Mouse (Mus musculus): ENCODE results near the gene C130050O18Rik. TPM values are rescaled to one million over a fixed set of nuclear protein-coding genes. Genes with fewer than 3 reads are reported as not detected.

Gene C130050O18Rik
- polyA plus RNA-seq, 1 experiment from 2014 or later = 0.23 TPM

DNA sequence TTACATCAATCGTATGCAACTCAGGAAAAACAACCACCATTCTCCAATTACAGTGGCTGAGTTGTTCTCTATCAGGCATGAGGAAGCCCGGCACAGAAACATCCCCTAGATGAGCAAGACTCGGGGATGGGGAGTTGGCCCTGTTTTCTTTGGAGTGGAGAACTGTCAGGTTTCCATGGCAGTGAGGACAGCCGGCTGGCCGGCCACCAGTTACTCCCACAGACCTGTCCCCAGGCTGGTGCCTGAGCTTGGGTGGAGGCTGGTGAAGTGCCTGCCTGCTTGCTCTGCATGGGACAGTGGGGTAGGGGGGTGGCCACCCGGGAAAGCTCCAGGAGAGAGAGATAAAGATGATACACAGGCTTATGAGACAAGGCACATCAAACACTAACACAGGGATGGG lies 42.9 kb downstream of the C130050O18Rik start:
- Histone ChIP-seq H3K9ac (ENCODE audit: low read length) (no peak overlapping the region), H3K4me2 (ENCODE audit: low read depth, low read length, severe bottlenecking) (no peak overlapping the region), H3K27me3 (ENCODE audit: control insufficient read depth, insufficient read depth, low read length) (no peaks in the 10 kb centered on the region), H3K27ac (ENCODE audit: low read depth, low read length) (no peak overlapping the region), H3K4me3 (ENCODE audit: low read depth, low read length) (no peak overlapping the region), H3K9me3 (ENCODE audit: control insufficient read depth, low read length) (no peaks in the 10 kb centered on the region), H3K4me1 (replicated peaks; ENCODE audit: control insufficient read depth, insufficient read depth, low read length) (no peaks in the 10 kb centered on the region), H3K36me3 (ENCODE audit: control insufficient read depth, insufficient read depth, low read length) (no peaks in the 10 kb centered on the region; the same call in 1 of the 2 replicates)
- WGBS = 73% methylated on average over 6 of the region's 6 CpGs
- DNase-seq (ENCODE audit: low spot score) = no peak
- ATAC-seq (replicated peaks; ENCODE audit: low FRiP score) = no peak

DNA sequence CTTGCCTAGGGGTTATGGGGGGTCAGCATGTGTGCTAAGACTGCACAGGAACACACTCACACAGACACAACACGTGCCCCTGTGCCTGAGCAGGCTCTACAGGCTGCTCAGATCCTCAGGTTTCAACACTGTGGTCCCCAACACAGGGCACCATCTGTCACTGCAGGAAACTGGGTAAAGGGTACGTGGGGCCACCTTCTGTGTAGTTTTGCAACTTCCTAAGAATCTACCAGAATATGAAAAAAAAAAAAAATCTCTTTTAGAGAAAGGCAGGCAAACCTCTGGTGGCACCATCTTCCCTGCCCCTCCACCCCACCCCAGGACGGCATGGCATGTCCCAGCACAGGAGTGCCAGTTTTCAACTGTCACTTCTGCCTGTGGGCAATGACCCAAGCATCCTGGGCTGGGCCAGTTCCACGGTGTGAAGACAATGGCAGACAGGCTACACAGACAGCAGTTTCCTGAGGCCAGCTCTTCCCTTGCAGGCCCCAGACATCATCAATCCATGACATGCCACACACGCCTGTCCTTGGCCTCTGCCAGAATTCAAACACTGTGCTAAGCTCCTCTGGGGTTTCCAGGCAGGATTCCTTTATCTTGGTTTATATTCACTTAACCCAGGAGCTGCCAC lies 44.2 kb downstream of the C130050O18Rik start:
- H3K9me3 ChIP-seq (ENCODE audit: control insufficient read depth, low read length) = no peaks in the 10 kb centered on the region
- no peak overlapping the region for H3K4me2 ChIP-seq (ENCODE audit: low read depth, low read length, severe bottlenecking)
- H3K36me3 ChIP-seq (ENCODE audit: control insufficient read depth, insufficient read depth, low read length) = no peaks in the 10 kb centered on the region; the same call in 1 of the 2 replicates
- H3K27ac ChIP-seq (ENCODE audit: low read depth, low read length) = no peak overlapping the region
- DNase-seq (ENCODE audit: low spot score) = no peak
- H3K4me1 ChIP-seq (replicated peaks; ENCODE audit: control insufficient read depth, insufficient read depth, low read length) = no peaks in the 10 kb centered on the region
- H3K9ac ChIP-seq (ENCODE audit: low read length) = no peak overlapping the region
- 80% methylated on average over 5 of the region's 5 CpGs for WGBS
- no peak for ATAC-seq (replicated peaks; ENCODE audit: low FRiP score)
- no peaks in the 10 kb centered on the region for H3K27me3 ChIP-seq (ENCODE audit: control insufficient read depth, insufficient read depth, low read length)
- H3K4me3 ChIP-seq (ENCODE audit: low read depth, low read length) = no peak overlapping the region

GRCm38 (mm10) chr5:139449926-139450325 lies 44.8 kb downstream of the C130050O18Rik start:
- WGBS = 68% methylated on average over 4 of the region's 4 CpGs
- no peak overlapping the region for H3K4me3 ChIP-seq (ENCODE audit: low read depth, low read length)
- H3K9ac ChIP-seq (ENCODE audit: low read length) = no peak overlapping the region
- no peak overlapping the region for H3K27ac ChIP-seq (ENCODE audit: low read depth, low read length)
- no peaks in the 10 kb centered on the region for H3K9me3 ChIP-seq (ENCODE audit: control insufficient read depth, low read length)
- ATAC-seq (replicated peaks; ENCODE audit: low FRiP score) (no peak), DNase-seq (ENCODE audit: low spot score) (no peak)
- H3K36me3 ChIP-seq (ENCODE audit: control insufficient read depth, insufficient read depth, low read length) = no peaks in the 10 kb centered on the region; the same call in 1 of the 2 replicates
- H3K4me1 ChIP-seq (replicated peaks; ENCODE audit: control insufficient read depth, insufficient read depth, low read length) = no peaks in the 10 kb centered on the region
- no peaks in the 10 kb centered on the region for H3K27me3 ChIP-seq (ENCODE audit: control insufficient read depth, insufficient read depth, low read length)
- no peak overlapping the region for H3K4me2 ChIP-seq (ENCODE audit: low read depth, low read length, severe bottlenecking)

DNA sequence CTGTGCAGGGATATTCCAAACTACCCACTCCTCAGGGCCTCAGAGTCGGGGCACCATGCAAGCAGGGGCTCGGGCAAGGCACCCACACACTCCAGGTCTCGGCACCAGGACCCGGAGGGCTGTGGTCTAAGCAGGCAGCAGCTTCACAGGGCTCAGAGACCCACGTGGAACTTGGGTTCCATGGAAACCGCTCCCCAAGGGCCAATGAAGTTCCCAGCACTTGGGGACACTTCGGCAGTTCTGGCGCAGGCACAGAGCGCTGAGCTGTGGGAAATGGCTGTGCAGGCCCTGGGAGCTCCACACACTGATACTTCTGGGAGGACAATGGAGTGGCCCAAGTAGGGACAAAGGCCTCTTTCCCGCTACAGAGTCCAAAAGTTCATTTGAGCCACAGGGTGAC lies 48.0 kb downstream of the C130050O18Rik start:
- no peak overlapping the region for H3K27ac ChIP-seq (ENCODE audit: low read depth, low read length)
- H3K9ac ChIP-seq (ENCODE audit: low read length) = no peak overlapping the region
- H3K36me3 ChIP-seq (ENCODE audit: control insufficient read depth, insufficient read depth, low read length) = no peaks in the 10 kb centered on the region; the same call in 1 of the 2 replicates
- no peaks in the 10 kb centered on the region for H3K4me1 ChIP-seq (replicated peaks; ENCODE audit: control insufficient read depth, insufficient read depth, low read length)
- 91% methylated on average over 10 of the region's 10 CpGs for WGBS
- H3K27me3 ChIP-seq (ENCODE audit: control insufficient read depth, insufficient read depth, low read length) = no peaks in the 10 kb centered on the region
- ATAC-seq (replicated peaks; ENCODE audit: low FRiP score) (no peak), DNase-seq (ENCODE audit: low spot score) (no peak)
- H3K4me3 ChIP-seq (ENCODE audit: low read depth, low read length) = no peak overlapping the region
- H3K9me3 ChIP-seq (ENCODE audit: control insufficient read depth, low read length) = no peaks in the 10 kb centered on the region
- no peak overlapping the region for H3K4me2 ChIP-seq (ENCODE audit: low read depth, low read length, severe bottlenecking)

DNA sequence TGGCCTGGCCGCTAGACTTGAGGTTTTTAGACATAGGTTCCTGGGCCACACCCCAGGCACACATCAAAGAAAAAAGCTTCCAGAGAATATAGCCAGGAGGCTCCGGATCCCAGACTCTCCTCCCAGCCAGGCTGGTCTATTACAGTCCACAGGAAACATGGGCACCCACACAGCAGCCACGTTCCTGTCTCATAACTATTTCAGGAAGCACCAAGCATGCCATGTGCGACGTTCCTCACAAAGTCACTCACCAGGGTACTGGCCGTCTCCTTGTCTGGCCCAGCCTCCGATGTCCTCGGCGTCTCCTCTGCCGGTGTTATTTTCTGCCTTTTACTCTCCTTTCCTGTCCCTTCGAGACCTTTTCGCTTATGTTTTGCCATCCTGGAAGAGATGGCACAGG lies 50.1 kb downstream of the C130050O18Rik start:
- WGBS = 95% methylated on average over 12 of the region's 12 CpGs
- no peak for DNase-seq (ENCODE audit: low spot score)
- Histone ChIP-seq H3K27me3 (ENCODE audit: control insufficient read depth, insufficient read depth, low read length) (no peaks in the 10 kb centered on the region), H3K27ac (ENCODE audit: low read depth, low read length) (no peak overlapping the region), H3K4me3 (ENCODE audit: low read depth, low read length) (no peak overlapping the region), H3K9me3 (ENCODE audit: control insufficient read depth, low read length) (no peaks in the 10 kb centered on the region), H3K4me1 (replicated peaks; ENCODE audit: control insufficient read depth, insufficient read depth, low read length) (0 out of 2 replicates have a peak, but pooled peaks cover 2% of the 10 kb centered on the region), H3K4me2 (ENCODE audit: low read depth, low read length, severe bottlenecking) (no peak overlapping the region), H3K9ac (ENCODE audit: low read length) (no peak overlapping the region), H3K36me3 (ENCODE audit: control insufficient read depth, insufficient read depth, low read length) (no peaks in the 10 kb centered on the region; the same call in 1 of the 2 replicates)
- no peak for ATAC-seq (replicated peaks; ENCODE audit: low FRiP score)

- Histone ChIP-seq H3K4me3 (ENCODE audit: low read depth, low read length) (no peak overlapping the region), H3K9ac (ENCODE audit: low read length) (no peak overlapping the region), H3K27me3 (ENCODE audit: control insufficient read depth, insufficient read depth, low read length) (no peaks in the 10 kb centered on the region), H3K27ac (ENCODE audit: low read depth, low read length) (no peak overlapping the region), H3K9me3 (ENCODE audit: control insufficient read depth, low read length) (no peaks in the 10 kb centered on the region), H3K4me1 (replicated peaks; ENCODE audit: control insufficient read depth, insufficient read depth, low read length) (0 out of 2 replicates have a peak, but pooled peaks cover 2% of the 10 kb centered on the region), H3K36me3 (ENCODE audit: control insufficient read depth, insufficient read depth, low read length) (no peaks in the 10 kb centered on the region; the same call in 1 of the 2 replicates), H3K4me2 (ENCODE audit: low read depth, low read length, severe bottlenecking) (no peak overlapping the region)
- DNase-seq (ENCODE audit: low spot score) = no peak
- 95% methylated on average over 8 of the region's 8 CpGs for WGBS
- no peak for ATAC-seq (replicated peaks; ENCODE audit: low FRiP score)
Observed at GRCm38 (mm10) chr5:139457241-139457640, 52.2 kb downstream of the C130050O18Rik start.

- Histone ChIP-seq H3K4me3 (ENCODE audit: low read depth, low read length) (peak overlapping the region; percentile 68), H3K9ac (ENCODE audit: low read length) (peak overlapping the region; percentile 63), H3K4me1 (replicated peaks; ENCODE audit: control insufficient read depth, insufficient read depth, low read length) (0 out of 2 replicates have a peak, but pooled peaks cover 2% of the 10 kb centered on the region), H3K9me3 (ENCODE audit: control insufficient read depth, low read length) (no peaks in the 10 kb centered on the region), H3K36me3 (ENCODE audit: control insufficient read depth, insufficient read depth, low read length) (no peaks in the 10 kb centered on the region), H3K27ac (ENCODE audit: low read depth, low read length) (no peak overlapping the region), H3K4me2 (ENCODE audit: low read depth, low read length, severe bottlenecking) (peak overlapping the region; percentile 88), H3K27me3 (ENCODE audit: control insufficient read depth, insufficient read depth, low read length) (no peaks in the 10 kb centered on the region)
- WGBS = 10% methylated on average over 10 of the region's 10 CpGs
- ATAC-seq (replicated peaks; ENCODE audit: low FRiP score) (peak; percentile 44; the same call in 1 of the 2 replicates), DNase-seq (ENCODE audit: low spot score) (no peak)
Observed at GRCm38 (mm10) chr5:139459938-139460337, 54.9 kb downstream of the C130050O18Rik start.

- H3K27me3 ChIP-seq (ENCODE audit: control insufficient read depth, insufficient read depth, low read length) = no peaks in the 10 kb centered on the region
- WGBS = 3% methylated on average over 42 of the region's 42 CpGs
- 0 out of 2 replicates have a peak, but pooled peaks cover 2% of the 10 kb centered on the region for H3K4me1 ChIP-seq (replicated peaks; ENCODE audit: control insufficient read depth, insufficient read depth, low read length)
- DNase-seq (ENCODE audit: low spot score) (peak; percentile 98), ATAC-seq (replicated peaks; ENCODE audit: low FRiP score) (peak; percentile 98)
- H3K4me3 ChIP-seq (ENCODE audit: low read depth, low read length) = peak within 1 kb of the TSS; percentile 68
- no peaks in the 10 kb centered on the region for H3K36me3 ChIP-seq (ENCODE audit: control insufficient read depth, insufficient read depth, low read length)
- H3K27ac ChIP-seq (ENCODE audit: low read depth, low read length) = no peak within 1 kb of the TSS
- H3K9ac ChIP-seq (ENCODE audit: low read length) = peak within 1 kb of the TSS; percentile 63
- no peaks in the 10 kb centered on the region for H3K9me3 ChIP-seq (ENCODE audit: control insufficient read depth, low read length)
- peak within 1 kb of the TSS; percentile 88 for H3K4me2 ChIP-seq (ENCODE audit: low read depth, low read length, severe bottlenecking)
Observed at GRCm38 (mm10) chr5:139460384-139461067, 55.4 kb downstream of the C130050O18Rik start, which contains the start of gene 3110082I17Rik. TSS of gene 3110082I17Rik (minus strand) at chr5:139460527.
